Mouse (Mus musculus) testis, postnatal 14 days (tissue): ENCODE data around the gene Rdh7.
"Not testable (repeated sequence)": the region's sequence is repeated elsewhere in the genome, so short reads cannot be mapped to it uniquely, and the experiment has no call there.

ENCODE experiments used
- DNase-seq: peaks from one replicate; pipeline ENCODE4 v3.0.0; 2021; ENCODE audit warnings: low spot score

The Rdh7 gene

GRCm38 (mm10) chr10:127888605-127889004, at the start of gene Rdh7:
Gene Rdh7, minus strand, starts transcription at chr10:127888817.
- DNase-seq, result no peak

GRCm38 (mm10) chr10:127937428-127938010, 48.9 kb upstream of the Rdh7 start:
- peak; percentile 28 for DNase-seq

GRCm38 (mm10) chr10:127936747-127937409, 48.3 kb upstream of the Rdh7 start:
- no peak for DNase-seq

GRCm38 (mm10) chr10:127936271-127936670, 47.7 kb upstream of the Rdh7 start:
- peak; percentile 82 for DNase-seq

GRCm38 (mm10) chr10:127932290-127932926, 43.8 kb upstream of the Rdh7 start:
- DNase-seq, result no peak

GRCm38 (mm10) chr10:127927737-127928136, 39.1 kb upstream of the Rdh7 start:
- DNase-seq, result no peak

GRCm38 (mm10) chr10:127924597-127925378, 36.2 kb upstream of the Rdh7 start:
- peak; percentile 69 for DNase-seq

GRCm38 (mm10) chr10:127923024-127923423, 34.4 kb upstream of the Rdh7 start:
- DNase-seq, result no peak

- DNase-seq, result no peak
Measured at GRCm38 (mm10) chr10:127922241-127922640, 33.6 kb upstream of the Rdh7 start.

- no peak for DNase-seq
Measured at GRCm38 (mm10) chr10:127917651-127918050, 29.0 kb upstream of the Rdh7 start.

- DNase-seq, result not testable (repeated sequence)
Measured at GRCm38 (mm10) chr10:127917183-127917582, 28.6 kb upstream of the Rdh7 start.

GRCm38 (mm10) chr10:127915578-127915977, 27.0 kb upstream of the Rdh7 start:
- no peak for DNase-seq

- no peak for DNase-seq
Measured at GRCm38 (mm10) chr10:127907386-127907951, 18.9 kb upstream of the Rdh7 start.

GRCm38 (mm10) chr10:127906138-127906537, 17.5 kb upstream of the Rdh7 start:
- peak; percentile 52 for DNase-seq

- peak; percentile 52 for DNase-seq
Measured at GRCm38 (mm10) chr10:127904718-127905446, 16.3 kb upstream of the Rdh7 start.

GRCm38 (mm10) chr10:127903116-127903515, 14.5 kb upstream of the Rdh7 start:
- DNase-seq, result no peak

- no peak for DNase-seq
Measured at GRCm38 (mm10) chr10:127901751-127902150, 13.1 kb upstream of the Rdh7 start.

GRCm38 (mm10) chr10:127899783-127900182, 11.2 kb upstream of the Rdh7 start:
- DNase-seq, result no peak

- no peak for DNase-seq
Measured at GRCm38 (mm10) chr10:127898218-127898617, 9.6 kb upstream of the Rdh7 start, which contains the start of gene Sdr9c7. Gene Sdr9c7, plus strand, starts transcription at chr10:127898518.

- DNase-seq, result no peak
Measured at GRCm38 (mm10) chr10:127897506-127897905, 8.9 kb upstream of the Rdh7 start.

- DNase-seq, result no peak
Measured at GRCm38 (mm10) chr10:127896705-127897104, 8.1 kb upstream of the Rdh7 start.
